Mouse (Mus musculus): ENCODE measurements around the gene Snx7. TPM values are rescaled to one million over a fixed set of nuclear protein-coding genes. Genes with fewer than 3 reads are reported as not detected.

The Snx7 gene
- polyA plus RNA-seq, 1 experiment = 20.3 TPM

- H3K4me1 ChIP-seq (ENCODE audit: control insufficient read depth, insufficient read depth, insufficient read length, low read length) = no peaks in the 10 kb centered on the region
- no peak overlapping the region for H3K27ac ChIP-seq (replicated peaks; ENCODE audit: low read depth, low read length)
- no peak overlapping the region for H3K4me3 ChIP-seq (ENCODE audit: insufficient read depth, low read depth, low read length)
These were observed 19.9 kb downstream of the Snx7 start for GRCm38 (mm10) chr3:117848866-117849265.

GRCm38 (mm10) chr3:117842658-117843057 is 26.1 kb downstream of the Snx7 start:
- Histone ChIP-seq H3K27ac (replicated peaks; ENCODE audit: low read depth, low read length) (no peak overlapping the region), H3K4me1 (ENCODE audit: control insufficient read depth, insufficient read depth, insufficient read length, low read length) (no peaks in the 10 kb centered on the region), H3K4me3 (ENCODE audit: insufficient read depth, low read depth, low read length) (no peak overlapping the region)

GRCm38 (mm10) chr3:117839867-117840545 is 28.7 kb downstream of the Snx7 start:
- Histone ChIP-seq H3K4me1 (ENCODE audit: control insufficient read depth, insufficient read depth, insufficient read length, low read length) (no peaks in the 10 kb centered on the region), H3K4me3 (ENCODE audit: insufficient read depth, low read depth, low read length) (no peak overlapping the region), H3K27ac (replicated peaks; ENCODE audit: low read depth, low read length) (no peak overlapping the region)

- H3K4me3 ChIP-seq (ENCODE audit: insufficient read depth, low read depth, low read length) = no peak overlapping the region
- H3K27ac ChIP-seq (replicated peaks; ENCODE audit: low read depth, low read length) = no peak overlapping the region
- H3K4me1 ChIP-seq (ENCODE audit: control insufficient read depth, insufficient read depth, insufficient read length, low read length) = no peaks in the 10 kb centered on the region
These were observed 30.7 kb downstream of the Snx7 start for GRCm38 (mm10) chr3:117838020-117838419.

GRCm38 (mm10) chr3:117826486-117827200 is 42.1 kb downstream of the Snx7 start:
- Histone ChIP-seq H3K27ac (replicated peaks; ENCODE audit: low read depth, low read length) (no peak overlapping the region), H3K4me3 (ENCODE audit: insufficient read depth, low read depth, low read length) (no peak overlapping the region), H3K4me1 (ENCODE audit: control insufficient read depth, insufficient read depth, insufficient read length, low read length) (no peaks in the 10 kb centered on the region)

- no peak overlapping the region for H3K27ac ChIP-seq (replicated peaks; ENCODE audit: low read depth, low read length)
- no peak overlapping the region for H3K4me3 ChIP-seq (ENCODE audit: insufficient read depth, low read depth, low read length)
- no peaks in the 10 kb centered on the region for H3K4me1 ChIP-seq (ENCODE audit: control insufficient read depth, insufficient read depth, insufficient read length, low read length)
These were observed 45.5 kb downstream of the Snx7 start for GRCm38 (mm10) chr3:117823218-117823617.

- Histone ChIP-seq H3K27ac (replicated peaks; ENCODE audit: low read depth, low read length) (no peak overlapping the region), H3K4me1 (ENCODE audit: control insufficient read depth, insufficient read depth, insufficient read length, low read length) (no peaks in the 10 kb centered on the region), H3K4me3 (ENCODE audit: insufficient read depth, low read depth, low read length) (no peak overlapping the region)
These were observed 51.1 kb downstream of the Snx7 start for GRCm38 (mm10) chr3:117817635-117818034.

GRCm38 (mm10) chr3:117814218-117814617 is 54.5 kb downstream of the Snx7 start:
- no peak overlapping the region for H3K27ac ChIP-seq (replicated peaks; ENCODE audit: low read depth, low read length)
- H3K4me1 ChIP-seq (ENCODE audit: control insufficient read depth, insufficient read depth, insufficient read length, low read length) = no peaks in the 10 kb centered on the region
- no peak overlapping the region for H3K4me3 ChIP-seq (ENCODE audit: insufficient read depth, low read depth, low read length)

- Histone ChIP-seq H3K4me1 (ENCODE audit: control insufficient read depth, insufficient read depth, insufficient read length, low read length) (no peaks in the 10 kb centered on the region), H3K27ac (replicated peaks; ENCODE audit: low read depth, low read length) (no peak overlapping the region), H3K4me3 (ENCODE audit: insufficient read depth, low read depth, low read length) (no peak overlapping the region)
These were observed 56.6 kb downstream of the Snx7 start for GRCm38 (mm10) chr3:117812135-117812534.

- no peak overlapping the region for H3K4me3 ChIP-seq (ENCODE audit: insufficient read depth, low read depth, low read length)
- H3K4me1 ChIP-seq (ENCODE audit: control insufficient read depth, insufficient read depth, insufficient read length, low read length) = no peaks in the 10 kb centered on the region
- no peak overlapping the region for H3K27ac ChIP-seq (replicated peaks; ENCODE audit: low read depth, low read length)
These were observed 63.0 kb downstream of the Snx7 start for GRCm38 (mm10) chr3:117805782-117806181.

- H3K4me3 ChIP-seq (ENCODE audit: insufficient read depth, low read depth, low read length) = no peak overlapping the region
- H3K27ac ChIP-seq (replicated peaks; ENCODE audit: low read depth, low read length) = no peak overlapping the region
- no peaks in the 10 kb centered on the region for H3K4me1 ChIP-seq (ENCODE audit: control insufficient read depth, insufficient read depth, insufficient read length, low read length)
These were observed 74.2 kb downstream of the Snx7 start for GRCm38 (mm10) chr3:117794501-117794900.

- no peak overlapping the region for H3K27ac ChIP-seq (replicated peaks; ENCODE audit: low read depth, low read length)
- H3K4me1 ChIP-seq (ENCODE audit: control insufficient read depth, insufficient read depth, insufficient read length, low read length) = no peaks in the 10 kb centered on the region
These were observed 76.8 kb downstream of the Snx7 start for GRCm38 (mm10) chr3:117791951-117792350.

GRCm38 (mm10) chr3:117791273-117791672 is 77.5 kb downstream of the Snx7 start:
- H3K4me1 ChIP-seq (ENCODE audit: control insufficient read depth, insufficient read depth, insufficient read length, low read length) = no peaks in the 10 kb centered on the region
- no peak overlapping the region for H3K4me3 ChIP-seq (ENCODE audit: insufficient read depth, low read depth, low read length)
- H3K27ac ChIP-seq (replicated peaks; ENCODE audit: low read depth, low read length) = no peak overlapping the region

More at GRCm38 (mm10) chr3:117791951-117792350, 76.8 kb downstream of the Snx7 start:
- H3K4me3 ChIP-seq (ENCODE audit: insufficient read depth, low read depth, low read length) = no peak overlapping the region

- Histone ChIP-seq H3K27ac (replicated peaks; ENCODE audit: low read depth, low read length) (no peak overlapping the region), H3K4me3 (ENCODE audit: insufficient read depth, low read depth, low read length) (no peak overlapping the region), H3K4me1 (ENCODE audit: control insufficient read depth, insufficient read depth, insufficient read length, low read length) (no peaks in the 10 kb centered on the region)
These were observed 79.7 kb downstream of the Snx7 start for GRCm38 (mm10) chr3:117788800-117789693.

GRCm38 (mm10) chr3:117787247-117787646 is 81.5 kb downstream of the Snx7 start:
- Histone ChIP-seq H3K4me3 (ENCODE audit: insufficient read depth, low read depth, low read length) (no peak overlapping the region), H3K4me1 (ENCODE audit: control insufficient read depth, insufficient read depth, insufficient read length, low read length) (no peaks in the 10 kb centered on the region), H3K27ac (replicated peaks; ENCODE audit: low read depth, low read length) (no peak overlapping the region)

Data from brown adipose tissue, adult 24 weeks (tissue).